Mouse (Mus musculus): ENCODE measurements around the gene Aqp9.
"Not testable (repeated sequence)": the region's sequence is repeated elsewhere in the genome, so short reads cannot be mapped to it uniquely, and the experiment has no call there.

Aqp9 gene

DNA sequence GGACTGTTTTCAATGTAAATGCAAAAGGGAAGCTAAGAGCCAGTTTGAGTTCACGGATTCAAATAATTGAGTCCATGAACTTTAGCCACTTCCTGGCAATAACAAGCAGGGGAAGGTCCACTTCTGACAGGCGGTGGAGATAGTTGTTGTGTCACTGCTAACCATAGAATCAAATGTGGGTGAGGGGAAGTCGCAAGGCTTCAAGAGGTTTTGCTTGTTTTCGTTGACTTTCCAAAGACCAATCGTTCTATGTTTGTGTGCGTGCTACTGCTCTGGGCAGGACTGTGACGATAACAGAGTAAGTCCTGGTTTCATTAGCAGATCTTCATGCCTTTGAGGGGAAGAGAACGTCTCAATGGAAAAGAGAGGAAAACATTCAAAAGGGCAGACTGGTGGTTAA lies 28.3 kb downstream of the Aqp9 start:
- DNase-seq (ENCODE audit: inconsistent age in 2 of 2, low spot score in 1 of 2): no peak

DNA sequence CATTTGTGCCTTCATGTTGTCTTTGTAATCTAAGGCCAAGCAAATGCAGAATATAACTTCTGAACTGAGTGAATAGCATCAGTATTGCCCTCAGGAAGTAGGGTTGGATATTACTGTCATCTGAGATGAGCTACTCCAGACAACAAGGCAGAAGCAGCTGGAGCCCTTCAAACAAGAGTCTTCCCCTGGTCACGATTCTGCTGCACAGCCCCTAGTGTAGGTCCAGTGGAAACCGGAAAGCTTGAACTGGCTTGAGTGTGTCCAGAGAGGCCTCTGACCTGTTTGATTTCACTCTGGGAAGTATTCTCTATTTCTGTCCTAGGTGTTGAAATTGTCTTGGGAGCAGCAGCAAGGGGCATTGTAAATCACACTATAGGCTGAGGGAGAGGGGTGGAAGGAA lies 29.5 kb downstream of the Aqp9 start:
- no peak for DNase-seq (ENCODE audit: inconsistent age in 2 of 2, low spot score in 1 of 2)

DNA sequence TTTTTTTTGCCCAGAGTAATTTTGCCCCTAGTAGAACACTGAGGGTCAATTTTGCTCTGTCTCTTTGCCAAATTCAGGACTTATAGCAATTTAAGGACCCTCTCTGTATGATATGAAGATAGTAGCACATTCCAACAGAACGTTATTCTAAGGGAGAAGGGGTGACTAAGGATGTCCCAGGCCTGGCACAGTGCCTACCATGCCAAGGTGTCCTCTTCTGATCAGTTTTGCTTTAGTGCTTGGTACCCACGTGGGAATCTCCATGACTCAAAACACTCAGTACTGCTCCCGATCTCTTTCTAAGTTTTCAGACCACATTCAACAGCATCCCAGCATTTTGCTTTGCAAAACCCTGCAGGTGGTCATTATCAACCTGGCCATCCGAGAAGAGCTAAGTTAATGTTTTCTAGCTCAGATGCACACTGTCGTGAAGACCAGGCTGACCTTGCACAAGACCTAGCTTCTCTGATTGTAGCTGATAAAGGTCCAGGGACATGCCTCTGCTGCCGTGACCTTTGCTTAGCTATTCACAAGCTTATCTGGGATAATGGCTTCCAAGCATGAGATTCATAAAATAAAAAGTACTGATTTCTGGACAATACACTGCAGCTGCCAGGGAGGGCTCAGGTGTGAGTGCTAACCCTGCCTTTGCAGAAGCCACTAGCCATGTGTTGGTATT lies 31.1 kb downstream of the Aqp9 start:
- DNase-seq (ENCODE audit: inconsistent age in 2 of 2, low spot score in 1 of 2): peak; percentile 27 to 56

DNA sequence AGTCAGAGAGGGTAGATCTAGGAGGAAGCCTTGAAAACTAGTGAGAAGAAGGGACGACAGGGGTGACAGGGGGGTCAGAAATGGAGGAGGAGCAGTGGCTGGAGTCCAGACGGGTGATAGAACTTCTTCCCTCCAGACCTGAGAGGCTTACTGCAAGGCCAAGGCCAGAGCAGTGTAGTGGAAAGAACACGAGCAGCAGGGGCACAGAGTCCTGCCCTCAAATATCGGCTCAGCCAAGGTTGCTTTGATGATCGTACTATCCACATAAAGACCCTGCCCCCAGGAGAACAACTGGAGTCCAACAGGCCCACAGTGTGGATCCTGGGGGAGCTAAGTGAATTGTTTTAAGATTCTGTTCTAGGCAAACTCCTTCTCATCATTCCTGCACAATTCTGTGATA lies 33.4 kb downstream of the Aqp9 start:
- peak in 1 of 2 experiments; percentile 14 for DNase-seq (ENCODE audit: inconsistent age in 2 of 2, low spot score in 1 of 2)

DNA sequence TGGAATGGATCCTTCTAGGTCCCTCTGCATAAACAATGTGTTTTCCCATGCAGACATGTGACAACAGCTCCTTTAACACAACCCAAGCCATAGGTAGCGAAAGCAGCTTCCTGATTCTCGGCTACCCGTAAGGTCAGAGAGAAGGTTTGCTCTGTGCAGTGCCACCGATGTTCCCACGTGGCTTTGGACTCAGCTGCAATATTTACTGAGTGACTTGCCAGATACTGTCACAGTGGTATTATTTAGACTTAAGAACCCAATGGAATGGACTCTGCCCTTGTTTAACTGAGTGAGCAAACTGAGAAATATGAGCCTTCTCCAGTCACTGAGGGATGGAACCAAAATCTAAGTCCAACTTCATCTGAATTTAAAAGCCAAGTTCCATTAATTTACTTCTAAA lies 35.3 kb downstream of the Aqp9 start:
- DNase-seq (ENCODE audit: inconsistent age in 2 of 2, low spot score in 1 of 2): no peak

DNA sequence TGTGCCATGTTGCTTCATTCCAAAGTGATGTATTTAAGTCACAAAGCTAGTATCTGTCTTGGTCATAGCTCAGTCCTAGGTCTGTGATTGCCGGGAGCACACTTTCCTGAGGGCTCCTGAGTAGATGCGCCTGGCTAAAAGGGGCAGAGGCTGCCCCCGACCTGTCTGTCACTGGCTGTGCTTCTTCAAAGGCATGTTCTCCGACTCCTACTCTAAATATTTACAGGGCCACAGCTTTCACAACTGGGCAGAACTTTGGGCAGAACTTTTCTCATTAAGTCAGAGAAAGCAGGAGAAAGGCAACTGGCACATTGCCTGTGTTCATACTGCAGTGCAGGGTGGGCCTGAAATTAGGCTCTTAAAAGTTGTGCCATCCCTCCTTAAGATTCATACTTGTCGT lies 36.7 kb downstream of the Aqp9 start:
- no peak for DNase-seq (ENCODE audit: inconsistent age in 2 of 2, low spot score in 1 of 2)

DNA sequence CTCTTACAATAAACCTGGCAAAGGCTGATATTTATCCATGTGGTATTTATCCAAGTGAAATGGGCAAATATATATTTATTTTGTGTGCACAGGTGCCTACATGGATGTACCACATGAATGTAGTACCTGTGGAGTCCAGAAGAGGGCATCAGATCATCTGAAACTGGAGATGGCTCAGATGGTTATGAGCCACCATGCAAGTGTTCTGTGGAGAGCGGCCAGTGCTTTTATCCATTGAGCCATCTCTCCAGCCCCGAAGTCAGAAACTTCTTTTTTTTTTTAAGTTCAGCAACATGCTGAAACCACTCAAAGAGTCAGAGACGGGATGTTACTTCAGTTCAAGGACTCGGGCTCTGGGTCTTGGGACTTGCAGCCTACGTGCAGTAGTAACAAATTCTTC lies 39.6 kb downstream of the Aqp9 start:
- peak; percentile 63 to 90 for DNase-seq (ENCODE audit: inconsistent age in 2 of 2, low spot score in 1 of 2)

DNA sequence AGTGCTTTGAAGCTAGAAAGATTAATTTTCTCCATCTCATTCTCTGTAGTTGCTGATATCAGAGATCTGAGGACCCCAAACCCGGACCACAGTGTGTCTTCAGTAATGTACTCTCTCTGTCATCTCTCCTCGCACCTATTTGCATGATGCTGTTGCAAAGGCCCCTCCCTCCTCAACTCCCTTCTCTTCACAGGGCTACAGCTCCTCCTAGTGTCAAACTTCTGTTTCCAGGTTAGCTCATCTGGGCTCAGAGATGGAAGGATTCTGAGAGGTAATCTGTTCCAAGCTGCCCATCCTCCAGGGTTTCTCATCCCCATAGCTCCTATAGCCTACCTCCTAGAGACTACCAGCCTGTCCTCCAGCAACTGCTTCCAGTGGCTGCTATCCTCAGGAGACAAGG lies 42.3 kb downstream of the Aqp9 start:
- DNase-seq (ENCODE audit: inconsistent age in 2 of 2, low spot score in 1 of 2): peak; percentile 9 to 62

DNA sequence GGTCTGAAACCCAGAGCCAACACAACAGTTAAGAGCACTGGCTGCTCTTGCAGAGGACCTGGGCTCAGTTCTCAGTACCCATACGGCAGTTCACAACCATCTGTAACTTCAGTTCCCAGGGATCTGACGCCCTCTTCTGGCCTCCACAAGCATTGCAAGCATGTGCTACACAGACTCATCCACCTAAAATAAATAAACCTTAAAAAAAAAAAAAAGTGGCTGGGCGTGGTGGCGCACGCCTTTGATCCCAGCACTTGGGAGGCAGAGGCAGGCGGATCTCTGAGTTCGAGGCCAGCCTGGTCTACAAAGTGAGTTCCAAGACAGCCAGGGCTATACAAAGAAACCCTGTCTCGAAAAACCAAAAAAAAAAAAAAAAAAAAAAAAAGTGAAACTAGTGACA lies 45.4 kb downstream of the Aqp9 start:
- not testable (repeated sequence) for DNase-seq (ENCODE audit: inconsistent age in 2 of 2, low spot score in 1 of 2)

DNA sequence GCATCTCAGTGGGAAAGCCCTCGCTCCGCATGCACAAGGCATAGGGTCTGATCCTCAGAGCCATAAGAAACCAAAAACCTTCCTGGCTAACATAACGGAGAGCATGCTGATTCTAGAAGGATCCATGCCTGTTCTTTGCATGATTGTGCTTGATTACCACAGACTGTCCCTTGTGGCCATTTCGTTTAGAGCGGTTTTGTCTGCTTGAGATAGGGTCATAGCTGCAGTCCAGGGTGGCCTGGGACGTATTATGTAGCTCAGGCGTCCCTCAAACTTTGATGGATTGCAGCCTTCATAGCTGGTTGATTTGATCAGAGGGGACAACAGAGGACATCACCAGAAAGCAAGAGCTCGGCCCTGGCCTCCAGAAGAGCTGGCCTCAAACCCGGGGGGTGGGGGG lies 47.6 kb downstream of the Aqp9 start:
- DNase-seq (ENCODE audit: inconsistent age in 2 of 2, low spot score in 1 of 2): no peak

DNA sequence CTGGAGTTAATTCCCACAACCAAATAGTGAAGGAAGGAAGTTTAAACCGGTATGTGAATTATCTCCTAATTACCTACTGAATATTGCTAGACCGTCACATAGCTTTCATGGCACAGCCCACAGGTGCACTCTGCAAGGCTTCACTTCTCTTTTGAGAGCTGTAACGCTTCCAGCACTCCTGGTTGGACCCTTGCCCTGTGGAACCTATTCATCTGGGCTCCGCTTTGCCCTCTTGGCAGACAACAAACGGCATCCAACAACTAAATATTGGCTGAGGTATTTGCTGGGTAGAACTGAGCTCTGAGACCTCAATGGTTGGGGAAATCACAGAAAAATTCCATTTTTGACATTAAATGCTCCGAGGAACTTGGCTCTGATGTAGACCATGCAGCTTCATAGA lies 55.3 kb downstream of the Aqp9 start:
- no peak for DNase-seq (ENCODE audit: inconsistent age in 2 of 2, low spot score in 1 of 2)

DNA sequence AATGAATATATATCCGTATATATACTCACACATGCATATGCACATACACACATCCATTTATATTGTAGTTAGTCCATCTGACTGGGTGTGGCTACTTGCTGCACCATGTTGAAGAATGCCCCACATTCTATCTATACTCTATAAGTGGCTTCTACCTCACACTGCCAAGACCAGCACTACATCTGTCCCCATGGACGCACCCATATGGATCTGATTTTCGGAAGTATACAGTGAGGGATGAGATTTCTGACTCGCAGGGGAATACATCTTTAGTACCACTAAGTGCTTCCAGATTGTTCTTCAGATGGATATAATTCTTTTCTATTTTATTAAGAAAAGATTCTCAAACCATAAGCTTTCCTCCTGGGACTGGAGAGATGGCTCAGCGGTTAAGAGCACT lies 65.0 kb downstream of the Aqp9 start:
- no peak for DNase-seq (ENCODE audit: inconsistent age in 2 of 2, low spot score in 1 of 2)

DNA sequence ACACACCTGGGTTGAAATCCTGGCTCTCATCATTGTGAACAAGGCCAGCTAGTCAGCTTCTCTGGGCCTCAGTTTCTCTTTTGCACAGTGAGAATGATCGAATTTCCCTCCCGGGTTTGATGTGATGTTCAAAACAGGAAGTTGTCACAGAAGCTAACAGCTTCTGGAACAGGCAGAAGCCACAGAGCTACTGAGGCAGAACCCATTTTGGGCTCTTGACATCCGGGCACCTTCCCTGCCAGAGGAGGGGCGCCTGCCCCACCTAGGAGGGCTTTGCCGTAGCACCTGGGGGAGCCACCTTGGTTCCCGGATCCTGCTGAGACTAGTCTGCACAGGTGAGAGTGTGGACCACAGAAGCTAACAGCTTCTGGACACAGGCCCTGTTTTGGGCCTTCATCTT lies 74.4 kb downstream of the Aqp9 start:
- DNase-seq (ENCODE audit: inconsistent age in 2 of 2, low spot score in 1 of 2): peak in 1 of 2 experiments; percentile 8

DNA sequence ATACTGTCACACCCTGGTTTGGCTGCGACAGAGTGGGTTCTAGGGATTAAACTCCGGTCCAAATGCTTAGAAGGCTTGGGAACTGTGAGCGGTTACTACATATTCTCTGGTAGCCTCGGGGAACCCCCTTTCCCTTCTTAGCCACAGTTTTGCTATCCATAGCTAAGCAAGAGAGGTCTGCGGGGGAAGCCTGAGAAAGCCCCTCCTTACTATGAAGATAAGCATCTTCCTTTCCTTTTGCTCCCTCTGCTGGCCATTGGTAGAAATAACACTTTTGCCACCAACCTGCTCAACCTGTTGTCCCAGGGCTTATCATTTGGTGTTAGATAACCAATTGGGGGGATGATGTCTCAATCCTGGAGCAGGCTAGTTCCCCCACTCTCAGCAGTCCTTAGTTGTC lies 76.4 kb downstream of the Aqp9 start:
- peak in 1 of 2 experiments; percentile 76 for DNase-seq (ENCODE audit: inconsistent age in 2 of 2, low spot score in 1 of 2)

DNA sequence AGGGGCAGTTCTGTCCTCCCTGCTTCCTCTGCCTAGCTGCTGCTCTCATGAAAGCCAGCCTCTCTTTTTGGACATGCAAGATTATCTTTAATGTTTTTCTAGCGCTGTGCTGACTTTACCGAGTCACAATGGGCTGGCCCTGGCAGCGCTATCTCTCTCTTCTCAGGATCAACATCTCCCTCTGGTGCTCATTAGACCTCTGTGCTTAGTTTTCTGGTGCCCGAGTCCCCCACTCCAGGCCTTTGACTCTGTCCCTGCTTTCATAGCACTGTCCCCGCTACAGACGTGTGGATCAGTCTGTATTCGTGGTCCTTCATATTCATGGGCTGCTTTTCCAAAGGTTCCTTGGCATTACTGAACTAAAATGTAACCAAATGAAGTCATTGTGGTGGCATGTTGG lies 89.3 kb downstream of the Aqp9 start:
- DNase-seq (ENCODE audit: inconsistent age in 2 of 2, low spot score in 1 of 2): peak in 1 of 2 experiments; percentile 22

DNA sequence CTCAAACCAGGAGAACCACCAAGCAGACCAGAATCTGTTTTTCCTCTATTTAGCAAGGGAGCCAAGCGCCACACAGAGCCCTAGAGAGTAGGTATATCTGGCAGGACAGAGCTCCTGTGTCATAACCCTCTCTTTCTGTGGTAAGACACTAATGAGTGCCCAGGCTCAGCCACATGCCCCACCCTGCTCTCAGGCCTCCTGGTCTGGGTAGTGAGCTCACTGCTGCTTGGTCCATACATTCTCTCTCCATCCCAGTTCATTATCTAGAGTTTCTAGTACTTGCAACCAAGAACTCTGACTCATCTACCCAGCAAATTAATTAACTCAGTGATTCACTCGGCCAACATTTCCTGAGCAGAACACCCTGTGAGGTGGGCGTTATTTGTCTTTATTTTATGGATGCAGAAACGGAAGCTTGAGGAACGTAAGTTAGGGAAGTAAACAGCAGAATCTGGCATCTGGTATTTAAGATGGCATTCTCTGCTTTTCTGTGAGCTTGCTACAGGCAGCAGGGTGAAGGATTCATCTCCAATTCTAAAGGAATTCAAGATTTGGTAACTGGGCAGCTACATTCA lies 91.1 kb downstream of the Aqp9 start:
- DNase-seq (ENCODE audit: inconsistent age in 2 of 2, low spot score in 1 of 2): peak in 1 of 2 experiments; percentile 14

DNA sequence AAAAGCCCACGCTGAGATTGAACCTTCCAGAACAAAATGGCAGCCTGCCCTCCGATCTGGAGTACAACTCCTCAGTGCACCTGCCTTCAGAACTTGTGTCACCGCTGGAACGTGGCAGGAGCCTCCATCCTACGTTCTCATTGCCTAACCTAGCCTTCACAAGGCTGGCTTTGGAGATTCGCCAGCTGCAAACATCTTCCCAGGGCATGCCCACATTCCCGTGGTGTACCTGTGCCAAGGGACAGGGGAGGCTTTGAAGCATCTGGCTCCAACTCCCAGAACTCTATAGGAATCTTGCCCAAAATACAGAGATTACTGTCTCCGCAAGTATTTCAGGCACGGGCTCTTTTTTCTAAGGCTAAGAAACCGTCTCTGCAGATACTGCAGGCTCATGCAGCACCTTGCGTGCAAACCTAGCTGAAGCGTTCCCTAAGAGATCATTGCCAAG lies 92.3 kb downstream of the Aqp9 start:
- peak in 1 of 2 experiments; percentile 20 for DNase-seq (ENCODE audit: inconsistent age in 2 of 2, low spot score in 1 of 2)

DNA sequence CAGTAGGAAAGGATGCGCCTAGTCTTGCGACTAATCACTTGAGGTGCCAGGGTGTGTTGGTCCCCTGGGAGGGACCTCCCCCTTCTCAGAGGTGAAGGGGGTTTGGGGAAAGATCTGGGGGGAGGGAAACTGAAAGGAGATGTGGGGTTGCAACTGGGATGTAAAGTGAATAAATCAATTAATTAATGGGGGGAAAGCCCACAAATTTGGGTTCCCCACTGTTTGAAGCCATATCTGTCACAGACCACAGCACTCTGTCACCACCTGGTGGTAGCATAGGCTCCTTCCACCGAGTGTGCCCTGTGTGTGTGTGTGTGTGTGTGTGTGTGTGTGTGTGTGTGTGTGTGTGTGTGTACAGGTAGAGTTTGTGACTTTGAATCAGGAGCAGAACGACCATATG lies 94.7 kb downstream of the Aqp9 start:
- DNase-seq (ENCODE audit: inconsistent age in 2 of 2, low spot score in 1 of 2): peak in 1 of 2 experiments; percentile 67

DNA sequence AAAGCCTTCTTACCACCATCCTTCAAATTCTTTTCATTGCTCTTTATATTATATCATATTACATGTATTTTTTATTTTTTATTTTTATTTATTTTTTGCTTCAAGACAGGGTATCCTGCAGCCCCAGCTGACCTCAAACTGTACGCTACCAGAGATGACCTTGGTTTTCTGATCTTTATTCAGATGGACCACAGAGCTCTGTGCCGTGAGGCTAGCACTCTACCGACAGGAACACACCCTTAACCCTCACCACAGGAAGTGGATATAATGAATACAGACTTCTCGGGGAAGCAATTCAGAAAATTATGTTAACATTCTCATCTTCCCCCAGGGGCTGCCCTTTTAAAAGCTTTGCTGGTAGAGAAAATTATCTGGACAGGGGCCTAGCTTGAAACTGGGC lies 95.4 kb downstream of the Aqp9 start:
- peak in 1 of 2 experiments; percentile 14 for DNase-seq (ENCODE audit: inconsistent age in 2 of 2, low spot score in 1 of 2)

DNA sequence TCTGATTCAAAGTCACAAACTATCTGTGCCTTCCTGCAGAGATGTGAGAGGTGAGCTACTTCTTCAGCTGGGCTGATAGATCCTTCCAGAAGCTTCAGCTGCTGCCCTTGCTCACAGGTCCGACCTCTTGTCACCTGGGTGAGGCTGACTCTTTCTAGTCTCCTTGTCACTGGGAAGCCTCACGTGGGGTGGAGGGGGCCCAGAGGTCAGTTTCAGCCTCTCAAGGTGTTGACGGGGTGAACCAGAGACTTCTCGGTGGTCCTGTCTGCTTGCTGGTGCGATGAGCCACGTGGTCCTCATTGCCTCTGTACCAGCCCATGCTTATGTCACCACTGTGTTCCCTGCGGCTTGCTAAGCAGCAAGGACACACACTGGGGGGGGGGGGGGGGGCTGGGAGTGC lies 96.0 kb downstream of the Aqp9 start:
- peak in 1 of 2 experiments; percentile 15 for DNase-seq (ENCODE audit: inconsistent age in 2 of 2, low spot score in 1 of 2)

DNA sequence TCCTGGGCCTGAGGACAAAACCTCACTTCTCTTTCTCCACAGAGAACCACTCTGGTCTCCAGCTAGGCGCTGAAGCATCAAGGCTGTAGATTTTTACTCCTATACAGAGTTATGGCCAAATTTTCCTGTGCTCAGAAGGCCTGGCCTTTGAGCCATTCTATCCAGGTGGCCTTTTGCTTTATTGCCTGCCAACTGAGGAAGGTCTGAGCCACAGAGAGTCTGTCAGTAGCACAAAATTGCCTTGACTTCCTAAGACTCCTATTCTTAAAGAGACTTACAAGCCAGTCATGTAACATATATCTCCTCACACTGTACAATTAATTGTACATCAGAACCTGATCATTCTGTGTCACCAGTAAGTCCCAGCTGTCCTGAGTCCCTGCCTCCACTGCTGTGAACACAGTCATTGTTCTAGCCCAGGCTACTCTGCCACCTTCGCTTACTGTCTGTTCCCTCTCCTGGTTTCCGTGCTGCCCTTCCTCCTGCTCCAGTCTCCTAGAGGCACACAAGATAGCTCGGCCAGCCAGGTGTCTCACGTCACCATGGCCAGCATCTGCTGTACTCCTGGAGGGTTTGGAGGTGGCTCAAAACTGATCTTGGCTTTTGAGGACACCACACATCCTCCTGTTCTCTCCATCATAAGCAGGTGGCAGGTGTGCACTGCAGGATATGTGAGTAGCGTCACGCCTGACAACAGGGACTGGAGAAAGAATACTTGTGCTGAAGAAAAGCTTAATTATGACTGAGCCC lies 96.7 kb downstream of the Aqp9 start:
- DNase-seq (ENCODE audit: inconsistent age in 2 of 2, low spot score in 1 of 2): peak in 1 of 2 experiments; percentile 14

DNA sequence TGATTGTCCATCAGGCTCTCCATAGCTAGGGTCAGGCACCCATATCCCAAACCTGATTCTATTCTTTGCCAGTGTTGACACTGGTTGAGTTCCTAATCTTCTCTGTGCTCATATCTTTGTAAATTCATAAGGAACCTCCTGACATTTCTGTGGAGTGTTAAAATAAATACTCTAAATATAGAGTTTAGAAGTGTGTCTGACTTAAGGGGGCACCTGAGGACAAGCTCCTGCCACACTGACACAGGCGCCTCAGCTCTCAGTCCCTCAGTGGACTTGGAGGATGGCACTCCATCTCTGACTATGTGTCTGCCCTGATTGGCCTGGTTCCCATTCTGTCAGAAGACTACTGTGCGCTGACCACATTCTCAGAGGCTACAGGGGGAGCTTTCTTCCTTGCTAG lies 97.9 kb downstream of the Aqp9 start:
- no peak for DNase-seq (ENCODE audit: inconsistent age in 2 of 2, low spot score in 1 of 2)
